Mouse (Mus musculus): ENCODE results near the gene Leap2. TPM values are rescaled to one million over a fixed set of nuclear protein-coding genes. Genes with fewer than 3 reads are reported as not detected.

Leap2 gene
- total RNA-seq (2021) = not detected
- long read RNA-seq, experiment 1 = 0 reads
- long read RNA-seq, experiment 2 = 0 reads

DNA sequence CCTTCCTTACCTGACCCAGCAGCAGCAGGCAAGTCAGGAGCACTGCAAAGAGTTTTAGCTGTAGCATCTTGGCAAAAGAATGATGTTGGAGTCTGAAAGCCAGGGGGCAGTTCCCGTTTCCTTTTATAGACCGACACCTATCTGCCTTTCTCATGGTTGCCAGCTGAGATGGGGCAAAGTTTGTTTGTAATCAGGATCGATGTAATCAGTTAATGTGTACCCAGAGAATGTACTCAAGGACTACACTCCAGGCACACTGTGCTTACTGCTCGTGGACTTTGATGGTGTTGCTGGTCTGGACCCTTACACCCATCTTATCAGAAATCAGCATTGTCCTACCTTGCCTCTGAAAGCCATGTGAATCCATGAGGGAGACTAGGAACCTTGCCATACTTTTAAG, at the start of gene Leap2:
TSS of gene Leap2 (minus strand) at position 135 of the 400 bp plus-strand sequence.
- no peak for DNase-seq
- TF ChIP-seq CTCF (IDR thresholded peaks at IDR 0.05) = no peak
- Histone ChIP-seq H3K27ac (no peak within 1 kb of the TSS), H3K4me3 (no peak within 1 kb of the TSS)
- intact Hi-C loops (cut with DNase I) = no loop called here

- intact Hi-C loops (cut with DNase I) = no loop called here
- Histone ChIP-seq H3K27ac (no peak overlapping the region), H3K4me3 (no peak overlapping the region)
- no peak for DNase-seq
- TF ChIP-seq CTCF (IDR thresholded peaks at IDR 0.05) = peak; percentile 18; the same call in 1 of the 2 replicates
Measured at GRCm38 (mm10) chr11:53472709-53473108, 49.7 kb upstream of the Leap2 start.

DNA sequence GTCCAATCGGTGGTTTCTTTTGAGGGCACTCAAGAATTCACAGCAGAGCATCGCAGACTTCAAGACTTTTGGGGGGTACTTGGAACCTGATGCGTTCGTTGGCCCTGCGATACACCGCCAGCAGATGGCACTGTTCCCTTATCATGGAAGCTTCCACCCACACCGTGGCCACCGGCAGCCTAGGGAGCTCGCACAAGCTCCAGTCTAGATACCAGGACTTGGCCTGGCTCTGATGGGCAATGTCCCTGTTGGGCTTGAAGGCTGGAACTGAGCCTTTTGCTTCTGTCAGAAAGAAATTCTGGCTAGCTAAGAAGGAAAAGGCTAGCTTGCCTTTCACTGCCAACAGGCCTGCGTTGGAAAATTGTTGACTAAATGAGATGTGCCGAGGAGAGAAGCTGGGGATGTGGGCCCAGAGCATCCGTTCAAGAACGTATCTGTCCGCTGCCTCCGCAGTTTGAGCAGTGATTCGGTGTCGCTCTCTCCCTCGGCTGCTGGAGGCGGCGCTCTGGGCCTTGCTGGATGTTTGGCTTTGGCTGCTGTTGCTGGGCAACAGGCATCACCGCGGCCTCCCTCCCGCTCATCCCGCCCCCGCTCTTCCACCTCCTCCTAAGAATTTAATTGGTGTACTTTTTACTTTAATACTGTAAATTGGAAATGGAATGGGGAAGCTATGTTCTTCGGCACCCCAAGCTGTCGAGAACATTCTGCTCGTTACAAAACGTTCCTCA, 47.2 kb upstream of the Leap2 start, which contains the start of gene Gm9837:
TSS of gene Gm9837 (minus strand) at position 512 of the 728 bp plus-strand sequence.
- intact Hi-C loops (cut with DNase I) = loop anchor here (1.0 to 5.0 kb wide), 3 partner anchors 52 to 157 kb away; partner anchors contain the start of gene Kif3a
- DNase-seq = peak; percentile 92
- H3K4me3 ChIP-seq = peak within 1 kb of the TSS; percentile 60
- no peak; the same call in 1 of the 2 replicates for TF ChIP-seq CTCF (IDR thresholded peaks at IDR 0.05)
- H3K27ac ChIP-seq = peak within 1 kb of the TSS; percentile 76

DNA sequence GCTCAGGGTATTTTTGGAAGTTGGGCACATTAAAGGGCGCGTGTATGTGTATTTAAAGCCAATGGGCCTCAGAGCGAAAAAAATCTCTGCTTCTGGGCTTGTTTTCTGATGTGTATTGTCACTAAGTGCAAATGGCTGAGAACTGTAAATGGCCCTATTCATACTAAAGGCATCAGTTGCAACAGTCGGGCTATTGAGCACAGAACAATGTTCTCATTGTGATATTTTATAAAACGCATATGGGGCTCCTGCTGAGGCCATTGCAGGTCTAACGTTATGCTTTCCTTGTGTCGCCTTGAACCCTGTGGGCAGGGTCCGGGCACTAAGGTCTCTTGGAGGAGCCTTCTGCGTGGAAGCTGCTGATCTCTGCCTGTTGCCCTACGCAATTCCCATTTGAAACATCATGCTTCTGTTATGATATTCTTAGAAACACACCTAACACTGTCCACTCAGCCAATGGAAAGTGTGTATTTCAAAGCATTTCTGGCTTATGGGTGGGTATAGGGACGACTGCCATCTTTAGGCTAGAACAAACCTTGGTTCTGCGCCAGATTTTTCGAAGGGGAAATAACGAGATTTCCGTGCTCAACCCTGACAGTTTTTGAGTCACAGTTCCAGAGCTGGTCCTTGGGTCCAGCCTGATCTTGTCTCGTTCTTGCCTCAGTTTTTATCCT, 46.5 kb upstream of the Leap2 start:
- intact Hi-C loops (cut with DNase I) = loop anchor here (5.0 kb wide), 1 partner anchor 53 kb away; no protein-coding TSS in a partner anchor
- peak overlapping the region; percentile 76 for H3K27ac ChIP-seq
- H3K4me3 ChIP-seq = peak overlapping the region; percentile 60
- no peak for TF ChIP-seq CTCF (IDR thresholded peaks at IDR 0.05)
- no peak for DNase-seq

GRCm38 (mm10) chr11:53466231-53466971, 43.4 kb upstream of the Leap2 start:
- peak; percentile 88 for DNase-seq
- peak overlapping the region; percentile 64 for H3K4me3 ChIP-seq
- H3K27ac ChIP-seq = peak overlapping the region; percentile 63
- intact Hi-C loops (cut with DNase I) = loop anchor here (5.0 kb wide), 1 partner anchor 56 kb away; no protein-coding TSS in a partner anchor
- TF ChIP-seq CTCF (IDR thresholded peaks at IDR 0.05) = peak; percentile 89

DNA sequence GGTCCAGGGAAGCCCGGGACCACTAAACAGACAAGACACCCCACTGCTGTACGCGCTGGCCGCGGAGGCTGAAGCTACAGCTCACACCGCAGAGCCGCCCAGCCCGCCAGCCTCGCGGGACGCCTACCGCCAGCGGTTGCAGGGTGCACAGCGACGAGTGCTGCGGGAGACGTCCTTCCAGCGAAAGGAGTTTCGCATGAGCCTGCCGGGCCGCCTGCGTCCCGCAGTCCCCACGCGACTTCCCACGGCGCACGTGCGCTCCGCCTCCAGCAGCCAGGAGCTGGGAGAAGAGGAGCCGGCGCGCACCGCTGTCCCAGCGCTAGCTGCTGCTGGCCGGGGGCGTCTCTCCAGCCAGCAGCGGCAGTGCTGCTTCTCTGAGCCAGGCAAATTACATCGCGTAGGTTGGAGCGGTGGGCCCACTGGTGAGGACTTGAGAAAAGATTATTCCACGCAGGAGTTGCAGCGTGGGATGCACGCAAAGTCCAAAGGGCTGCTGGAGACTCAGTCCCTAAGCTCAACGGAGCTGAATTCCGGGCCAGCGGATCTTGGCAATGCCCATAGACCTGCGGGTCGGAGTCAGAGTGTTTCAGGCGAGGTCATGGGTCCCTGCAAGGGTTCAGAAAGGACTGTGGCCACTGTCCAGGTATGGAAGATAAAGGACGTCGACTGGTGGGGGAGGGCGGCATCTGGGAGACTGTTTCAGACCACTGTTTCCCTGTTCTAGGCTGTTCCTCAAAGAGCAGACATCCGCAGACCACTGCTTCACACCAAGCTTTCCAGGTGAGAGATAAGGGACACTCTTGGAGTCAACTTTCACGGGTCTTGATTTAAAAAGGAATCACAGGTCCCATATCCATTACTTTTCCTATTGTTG, 40.8 kb upstream of the Leap2 start:
- Histone ChIP-seq H3K4me3 (peak overlapping the region; percentile 71), H3K27ac (no peak overlapping the region)
- intact Hi-C loops (cut with DNase I) = no loop called here
- peak; percentile 38 for DNase-seq
- no peak for TF ChIP-seq CTCF (IDR thresholded peaks at IDR 0.05)

DNA sequence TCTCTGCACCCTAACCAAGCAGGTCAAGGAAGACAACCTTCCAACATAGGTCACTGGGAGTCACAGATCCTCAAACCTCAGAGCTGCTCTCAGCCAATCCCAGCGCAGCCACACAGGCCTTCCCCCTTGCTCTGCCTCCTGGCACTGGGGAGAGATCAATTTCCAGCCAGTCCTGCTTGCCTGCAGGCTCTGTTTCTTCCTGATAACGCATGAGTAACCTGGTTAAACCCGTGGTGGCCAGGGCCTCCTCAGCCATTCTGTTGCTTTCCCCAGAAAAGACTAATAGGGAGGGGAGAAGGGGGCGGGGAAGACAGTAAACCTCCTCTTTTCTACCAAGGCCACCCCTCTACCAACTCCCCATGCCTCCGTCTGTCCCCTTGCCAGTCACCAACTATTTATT, 38.8 kb upstream of the Leap2 start:
- intact Hi-C loops (cut with DNase I) = no loop called here
- Histone ChIP-seq H3K27ac (no peak overlapping the region), H3K4me3 (no peak overlapping the region)
- TF ChIP-seq CTCF (IDR thresholded peaks at IDR 0.05) = no peak
- DNase-seq = no peak

GRCm38 (mm10) chr11:53460192-53460591, 37.2 kb upstream of the Leap2 start:
- Histone ChIP-seq H3K4me3 (no peak overlapping the region), H3K27ac (no peak overlapping the region)
- no peak for DNase-seq
- TF ChIP-seq CTCF (IDR thresholded peaks at IDR 0.05) = no peak
- intact Hi-C loops (cut with DNase I) = no loop called here

DNA sequence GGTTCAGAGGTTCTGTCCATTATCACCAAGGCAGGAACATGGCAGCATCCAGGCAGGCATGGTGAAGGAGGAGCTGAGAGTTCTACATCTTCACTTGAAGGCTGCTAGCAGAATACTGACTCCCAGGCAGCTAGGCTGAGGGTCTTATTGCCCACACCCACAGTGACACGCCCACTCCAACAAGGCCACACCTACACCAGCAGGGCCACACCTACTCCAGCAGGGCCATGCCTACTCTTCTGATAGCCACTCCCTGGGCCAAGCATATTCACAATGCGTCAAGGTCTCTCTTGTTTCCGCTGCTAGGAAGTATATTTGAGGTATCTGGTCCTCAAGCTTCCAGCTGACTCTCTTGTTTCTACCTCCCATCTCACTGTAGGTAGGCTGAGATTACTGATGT, 36.0 kb upstream of the Leap2 start:
- no peak for TF ChIP-seq CTCF (IDR thresholded peaks at IDR 0.05)
- no peak overlapping the region for H3K27ac ChIP-seq
- no peak for DNase-seq
- H3K4me3 ChIP-seq = no peak overlapping the region
- intact Hi-C loops (cut with DNase I) = no loop called here

DNA sequence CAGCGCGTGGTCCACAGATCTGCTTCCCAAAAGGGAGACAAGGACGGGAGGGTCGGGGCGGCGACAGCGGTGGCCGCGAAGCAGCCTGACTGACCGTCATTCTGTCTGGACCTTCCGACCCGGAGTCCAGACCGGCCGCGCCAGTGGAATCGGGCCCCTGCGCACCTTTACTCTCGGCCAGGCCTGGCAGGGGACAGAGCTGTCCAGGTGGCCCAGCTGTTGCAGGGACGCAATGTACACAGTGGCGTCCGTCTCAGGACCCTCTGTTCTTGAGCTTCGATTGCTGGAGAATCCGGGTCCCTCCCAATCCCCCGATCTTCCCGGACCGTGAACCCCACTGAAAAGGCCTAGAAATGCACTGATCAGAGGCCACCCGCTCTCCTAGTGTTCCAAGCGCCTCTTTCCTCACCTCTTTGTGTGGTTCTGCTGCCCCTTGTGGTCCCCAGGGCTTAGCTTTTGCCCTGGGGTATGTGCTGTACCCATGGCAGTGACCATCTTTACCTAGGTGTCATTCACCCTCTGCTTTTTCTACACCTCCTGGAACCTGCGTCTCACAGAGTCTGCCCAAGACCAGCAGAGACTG, 34.5 kb upstream of the Leap2 start:
- intact Hi-C loops (cut with DNase I) = no loop called here
- Histone ChIP-seq H3K27ac (peak overlapping the region; percentile 61), H3K4me3 (peak overlapping the region; percentile 71)
- no peak for DNase-seq
- peak; percentile 25; the same call in 1 of the 2 replicates for TF ChIP-seq CTCF (IDR thresholded peaks at IDR 0.05)

All from gastrocnemius, adult 2 months (tissue).